Mouse (Mus musculus) forebrain, embryonic 14.5 days (tissue): ENCODE measurements around the gene Usp17lb. TPM values are rescaled to one million over a fixed set of nuclear protein-coding genes. Genes with fewer than 3 reads are reported as not detected.

Experiments used
- ATAC-seq: fragments of 200-750 bp; cut with Nextera tagmentation; 2 replicates; pipeline ENCODE4 v1.8.0; 2017; ENCODE audit warnings: mild to moderate bottlenecking, moderate library complexity
- DNase-seq: peaks from one replicate; pipeline ENCODE4 v3.0.0-alpha.2; 2015; ENCODE audit warnings: low spot score
- H3K27ac ChIP-seq: fragments of 300-500 bp; sonication (generic); 2 replicates; pipeline ENCODE4 v1.5.1; 2014; ENCODE audit warnings: low read depth, mild to moderate bottlenecking, control low read depth, low read length, moderate library complexity
- H3K27me3 ChIP-seq: fragments of 300-500 bp; sonication (generic); replicated peaks from 2 replicates; pipeline ENCODE4 v1.6.1; 2014; ENCODE audit warnings: low read length, control low read depth, mixed read lengths; ENCODE audit not compliant: control insufficient read depth, insufficient read depth
- H3K36me3 ChIP-seq: fragments of 300-500 bp; sonication (generic); 2 replicates; pipeline ENCODE4 v1.6.1; 2014; ENCODE audit warnings: low read length, control low read depth; ENCODE audit not compliant: control insufficient read depth, insufficient read depth
- H3K4me1 ChIP-seq: fragments of 300-500 bp; sonication (generic); 2 replicates; pipeline ENCODE4 v1.6.1; 2014; ENCODE audit warnings: antibody characterized with exemption, low read length, control low read depth; ENCODE audit not compliant: control insufficient read depth, insufficient read depth
- H3K4me2 ChIP-seq: fragments of 300-500 bp; sonication (generic); 2 replicates; pipeline ENCODE4 v1.6.1; 2014; ENCODE audit warnings: mild to moderate bottlenecking, control low read depth, low read length
- H3K4me3 ChIP-seq: fragments of 300-500 bp; sonication (generic); 2 replicates; pipeline ENCODE4 v1.5.1; 2014; ENCODE audit warnings: low read depth, low read length, control low read depth
- H3K9ac ChIP-seq: fragments of 300-500 bp; sonication (generic); 2 replicates; pipeline ENCODE4 v1.6.1; 2014; ENCODE audit warnings: mild to moderate bottlenecking, low read length, control low read depth, moderate library complexity
- H3K9me3 ChIP-seq: fragments of 300-500 bp; sonication (generic); replicated peaks from 2 replicates; pipeline ENCODE4 v1.6.1; 2016; ENCODE audit warnings: low read length, control low read depth, mixed read lengths; ENCODE audit not compliant: control insufficient read depth
- WGBS: fragments of 180-500 bp; shearing (Covaris S2); extraction: QIAGEN DNeasy Blood & Tissue Kit; methylation state at CpG from one replicate; pipeline ENCODE4 v1.1.7; 2014; 5-methylcytosine and 5-hydroxymethylcytosine counted together
- polyA plus RNA-seq: library from polyadenylated mRNA; unstranded; fragments of >200 nt; fragmentation: Nextera tagmentation; extraction: Ambion mirVana; gene quantifications from 2 replicates; pipeline ENCODE4 v1.2.1, GENCODE M21; 2014

Usp17lb gene
- polyA plus RNA-seq, 1 experiment from 2014 or later = not detected

DNA sequence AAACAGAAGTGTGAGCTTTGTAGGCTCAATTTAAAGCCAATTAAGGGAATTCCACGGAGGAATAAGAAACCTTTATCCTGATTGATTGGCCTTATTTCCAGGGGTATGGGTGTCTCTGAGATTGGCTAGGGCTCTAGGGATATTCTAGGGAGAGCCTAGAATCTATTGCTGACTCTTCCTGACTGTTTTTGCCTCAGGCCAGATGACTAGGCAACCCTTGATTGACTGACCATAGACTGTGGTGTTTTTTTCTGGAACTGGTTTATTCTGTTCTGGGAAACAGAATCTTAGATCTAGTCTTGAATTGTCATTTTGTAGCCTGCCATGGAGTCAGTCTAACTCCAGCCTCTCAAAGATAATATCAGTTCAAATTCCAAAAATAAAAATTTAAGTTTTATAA lies 51.6 kb downstream of the Usp17lb start:
- ATAC-seq (no peak), DNase-seq (no peak)
- H3K4me2 ChIP-seq = no peak overlapping the region
- H3K36me3 ChIP-seq = no peaks in the 10 kb centered on the region
- H3K4me3 ChIP-seq = no peak overlapping the region
- 33% methylated on average over 1 of the region's 1 CpGs for WGBS
- no peaks in the 10 kb centered on the region for H3K27me3 ChIP-seq
- H3K4me1 ChIP-seq = no peaks in the 10 kb centered on the region
- H3K9ac ChIP-seq = no peak overlapping the region
- no peaks in the 10 kb centered on the region for H3K9me3 ChIP-seq
- H3K27ac ChIP-seq = no peak overlapping the region

Other genes with a start within 250 kb of the Usp17lb start
- gene Olfr655, start 240.8 kb downstream of the Usp17lb start, polyA plus RNA-seq = not detected in 2 replicates
- gene Olfr656, start 228.6 kb downstream of the Usp17lb start, polyA plus RNA-seq = not detected in 2 replicates
- not detected in 2 replicates for gene Olfr657, start 217.8 kb downstream of the Usp17lb start, polyA plus RNA-seq
- gene Olfr658, start 195.3 kb downstream of the Usp17lb start, polyA plus RNA-seq = 0.08 and 0.21 TPM in 2 replicates
- gene Olfr659, start 175.8 kb downstream of the Usp17lb start, polyA plus RNA-seq = not detected in 2 replicates
- not detected in 2 replicates for gene Olfr661, start 156.1 kb downstream of the Usp17lb start, polyA plus RNA-seq
- gene Usp17le, start 65.1 kb downstream of the Usp17lb start, polyA plus RNA-seq = not detected in 2 replicates
- gene Usp17la, start 14.4 kb upstream of the Usp17lb start, polyA plus RNA-seq = not detected in 2 replicates
- not detected in 2 replicates for gene Olfr665, start 35.4 kb upstream of the Usp17lb start, polyA plus RNA-seq
- gene Olfr666, start 53.3 kb upstream of the Usp17lb start, polyA plus RNA-seq = not detected in 2 replicates
- not detected in 2 replicates for gene Olfr667, start 78.9 kb upstream of the Usp17lb start, polyA plus RNA-seq
- not detected in 2 replicates for gene Olfr668, start 85.5 kb upstream of the Usp17lb start, polyA plus RNA-seq
- not detected in 2 replicates for gene Olfr669, start 91.6 kb upstream of the Usp17lb start, polyA plus RNA-seq
- not detected in 2 replicates for gene Olfr670, start 120.0 kb upstream of the Usp17lb start, polyA plus RNA-seq
- gene Olfr671, start 136.5 kb upstream of the Usp17lb start, polyA plus RNA-seq = not detected in 2 replicates
- not detected in 2 replicates for gene Olfr672, start 159.4 kb upstream of the Usp17lb start, polyA plus RNA-seq
- not detected in 2 replicates for gene Olfr675, start 185.9 kb upstream of the Usp17lb start, polyA plus RNA-seq
- not detected in 2 replicates for gene Olfr676, start 190.1 kb upstream of the Usp17lb start, polyA plus RNA-seq
- not detected in 2 replicates for gene Olfr677, start 208.8 kb upstream of the Usp17lb start, polyA plus RNA-seq
- not detected in 2 replicates for gene Olfr678, start 221.9 kb upstream of the Usp17lb start, polyA plus RNA-seq
- gene Olfr679, start 238.6 kb upstream of the Usp17lb start, polyA plus RNA-seq = not detected in 2 replicates